Mouse (Mus musculus): ENCODE measurements around the gene Csnk2a1. TPM values are rescaled to one million over a fixed set of nuclear protein-coding genes. Genes with fewer than 3 reads are reported as not detected.

Gene Csnk2a1
- 100 to 1,000 TPM; 133 to 140 TPM for total RNA-seq (2023)

GRCm38 (mm10) chr2:152226248-152227050, at the start of gene Csnk2a1:
Gene Csnk2a1 (plus strand): TSS chr2:152226839.

GRCm38 (mm10) chr2:152293727-152294475, 67.3 kb downstream of the Csnk2a1 start, which contains the start of gene Tbc1d20:
Gene Tbc1d20 (plus strand): TSS chr2:152293828.

Other genes with a start within 250 kb of the Csnk2a1 start
- 1 to 10 TPM; 4.6 to 5.8 TPM for gene Fam110a, start 246.6 kb upstream of the Csnk2a1 start, total RNA-seq (2023)
- gene Slc52a3, start 230.3 kb upstream of the Csnk2a1 start, total RNA-seq (2023): 1 to 10 TPM; 3.1 to 3.4 TPM
- not detected for gene Scrt2, start 145.3 kb upstream of the Csnk2a1 start, total RNA-seq (2023)
- not detected for gene Srxn1, start 121.3 kb upstream of the Csnk2a1 start, total RNA-seq (2023)
- gene Tcf15, start 83.3 kb upstream of the Csnk2a1 start, total RNA-seq (2023): not detected
- 10 to 100 TPM; 76.2 to 90.2 TPM for gene Tbc1d20, start 67.0 kb downstream of the Csnk2a1 start, total RNA-seq (2023)
- 100 to 1,000 TPM; 205 to 216 TPM for gene Rbck1, start 105.8 kb downstream of the Csnk2a1 start, total RNA-seq (2023)
- 1 to 10 TPM; 5.7 to 6.1 TPM for gene Trib3, start 117.2 kb downstream of the Csnk2a1 start, total RNA-seq (2023)
- not detected for gene Nrsn2, start 149.8 kb downstream of the Csnk2a1 start, total RNA-seq (2023)
- gene Sox12, start 171.2 kb downstream of the Csnk2a1 start, total RNA-seq (2023): 1 to 10 TPM; 1.4 to 2.3 TPM
- gene Zcchc3, start 188.2 kb downstream of the Csnk2a1 start, total RNA-seq (2023): 1 to 10 TPM; 3.1 to 4.7 TPM
- not detected for gene 6820408C15Rik, start 188.7 kb downstream of the Csnk2a1 start, total RNA-seq (2023)
- gene Defb23, start 237.8 kb downstream of the Csnk2a1 start, total RNA-seq (2023): not detected